Mouse (Mus musculus) C2C12 (cell line): ENCODE results near the gene Kntc1. TPM values are rescaled to one million over a fixed set of nuclear protein-coding genes. Genes with fewer than 3 reads are reported as not detected.

Experiments
- H3K27me3 ChIP-seq: one replicate; pipeline ENCODE4 v1.6.1; 2011; ENCODE audit not compliant: control insufficient read depth, insufficient read depth, insufficient read length
- H3K36me3 ChIP-seq: one replicate; pipeline ENCODE4 v1.6.1; 2011; ENCODE audit not compliant: control insufficient read depth, insufficient read depth
- H3K4me3 ChIP-seq: one replicate; pipeline ENCODE4 v1.5.1; 2011; ENCODE audit warnings: mild to moderate bottlenecking, control low read depth; ENCODE audit not compliant: poor library complexity, insufficient read depth, severe bottlenecking
- H3K79me2 ChIP-seq: one replicate; pipeline ENCODE4 v1.6.1; 2011; ENCODE audit not compliant: control insufficient read depth, insufficient read depth
- H3K79me3 ChIP-seq: one replicate; pipeline ENCODE4 v1.6.1; 2011; ENCODE audit warnings: low read depth, control low read depth
- H3ac ChIP-seq: one replicate; pipeline ENCODE3; 2011; ENCODE audit warnings: low read depth; ENCODE audit not compliant: control insufficient read depth, insufficient read length
- CEBPB ChIP-seq: IDR thresholded peaks from one replicate; pipeline ENCODE4 v1.6.1; 2011; ENCODE audit warnings: low read depth, mild to moderate bottlenecking, control low read depth, moderate library complexity
- CTCF ChIP-seq: IDR thresholded peaks from one replicate; pipeline ENCODE4 v1.5.1; 2011; ENCODE audit not compliant: control insufficient read depth, insufficient read depth, insufficient read length
- FOSL1 ChIP-seq: IDR thresholded peaks from one replicate; pipeline ENCODE4 v1.8.0; 2011; ENCODE audit warnings: mild to moderate bottlenecking, low read length; ENCODE audit not compliant: poor library complexity, insufficient read depth, severe bottlenecking
- MAX ChIP-seq: IDR thresholded peaks from one replicate; pipeline ENCODE4 v1.6.1; 2011; ENCODE audit warnings: mild to moderate bottlenecking, control low read depth
- MYOD1 ChIP-seq: IDR thresholded peaks from one replicate; pipeline ENCODE4 v1.6.1; 2011; ENCODE audit warnings: low read depth; ENCODE audit not compliant: control insufficient read depth, insufficient read length
- MYOG ChIP-seq: IDR thresholded peaks from one replicate; pipeline ENCODE4 v1.6.1; 2011; ENCODE audit not compliant: control insufficient read depth, insufficient read length; ENCODE audit errors: extremely low read depth
- USF1 ChIP-seq: IDR thresholded peaks from one replicate; pipeline ENCODE4 v1.6.1; 2011; ENCODE audit warnings: low read depth, mild to moderate bottlenecking, control low read depth, moderate library complexity
- polyA plus RNA-seq: library from polyadenylated mRNA; unstranded; fragments of >200 nt; fragmentation: generic; extraction: Trizol; gene quantifications from one replicate; pipeline ENCODE4 v1.2.1, GENCODE M21; 2012; ENCODE audit warnings: missing spikeins

The Kntc1 gene
- polyA plus RNA-seq, 1 experiment: 15.1 TPM

- no peak overlapping the region for H3K4me3 ChIP-seq
Observed at GRCm38 (mm10) chr5:123862374-123863350, 113.1 kb downstream of the Kntc1 start.

GRCm38 (mm10) chr5:123863934-123864333 lies 114.4 kb downstream of the Kntc1 start:
- no peak overlapping the region for H3ac ChIP-seq
- H3K4me3 ChIP-seq: no peak overlapping the region
- no peaks in the 10 kb centered on the region for H3K79me3 ChIP-seq
- TF ChIP-seq USF1: no peak
- TF ChIP-seq MAX: no peak
- no peak for TF ChIP-seq MYOD1
- TF ChIP-seq MYOG: no peak
- TF ChIP-seq CEBPB: no peak
- TF ChIP-seq CTCF: no peak
- no peak for TF ChIP-seq FOSL1
- H3K79me2 ChIP-seq: no peaks in the 10 kb centered on the region
- no peaks in the 10 kb centered on the region for H3K36me3 ChIP-seq
- no peaks in the 10 kb centered on the region for H3K27me3 ChIP-seq

More at GRCm38 (mm10) chr5:123862374-123863350, 113.1 kb downstream of the Kntc1 start:
- H3K27me3 ChIP-seq: no peaks in the 10 kb centered on the region
- H3K79me2 ChIP-seq: no peaks in the 10 kb centered on the region
- no peaks in the 10 kb centered on the region for H3K36me3 ChIP-seq
- H3K79me3 ChIP-seq: no peaks in the 10 kb centered on the region
- no peak overlapping the region for H3ac ChIP-seq
- TF ChIP-seq CEBPB (no peak), FOSL1 (no peak), MYOD1 (no peak), CTCF (no peak), MAX (no peak), MYOG (no peak), USF1 (no peak)

- Histone ChIP-seq H3K4me3 (no peak within 1 kb of the TSS), H3K36me3 (no peaks in the 10 kb centered on the region)
- peak; percentile 3 for TF ChIP-seq CEBPB
- no peak for TF ChIP-seq MYOD1
Observed at GRCm38 (mm10) chr5:123865365-123865764, 115.8 kb downstream of the Kntc1 start, which contains the start of gene Hcar2. TSS of gene Hcar2 (minus strand) at chr5:123865499.

GRCm38 (mm10) chr5:123866457-123866856 lies 116.9 kb downstream of the Kntc1 start:
- no peaks in the 10 kb centered on the region for H3K79me2 ChIP-seq
- no peaks in the 10 kb centered on the region for H3K79me3 ChIP-seq
- no peak overlapping the region for H3K4me3 ChIP-seq
- H3K27me3 ChIP-seq: no peaks in the 10 kb centered on the region
- no peak overlapping the region for H3ac ChIP-seq
- no peaks in the 10 kb centered on the region for H3K36me3 ChIP-seq
- no peak for TF ChIP-seq CTCF
- TF ChIP-seq CEBPB: no peak
- TF ChIP-seq MYOG: no peak
- TF ChIP-seq MYOD1: no peak
- no peak for TF ChIP-seq USF1
- TF ChIP-seq MAX: no peak
- TF ChIP-seq FOSL1: no peak

More at GRCm38 (mm10) chr5:123865365-123865764, 115.8 kb downstream of the Kntc1 start, which contains the start of gene Hcar2:
- no peaks in the 10 kb centered on the region for H3K79me3 ChIP-seq
- H3K27me3 ChIP-seq: no peaks in the 10 kb centered on the region
- H3ac ChIP-seq: no peak within 1 kb of the TSS
- no peaks in the 10 kb centered on the region for H3K79me2 ChIP-seq

GRCm38 (mm10) chr5:123869615-123870014 lies 120.1 kb downstream of the Kntc1 start:
- H3K79me2 ChIP-seq: no peaks in the 10 kb centered on the region
- no peaks in the 10 kb centered on the region for H3K36me3 ChIP-seq
- H3K79me3 ChIP-seq: no peaks in the 10 kb centered on the region
- H3ac ChIP-seq: no peak overlapping the region
- TF ChIP-seq CEBPB: no peak
- TF ChIP-seq USF1: no peak
- TF ChIP-seq MYOD1: no peak
- no peak for TF ChIP-seq FOSL1
- no peak for TF ChIP-seq CTCF
- TF ChIP-seq MYOG: no peak
- no peak for TF ChIP-seq MAX
- H3K4me3 ChIP-seq: no peak overlapping the region
- no peaks in the 10 kb centered on the region for H3K27me3 ChIP-seq

Other genes with a start within 250 kb of the Kntc1 start
- gene B3gnt4, start 239.3 kb upstream of the Kntc1 start, polyA plus RNA-seq: 0.33 TPM
- 40.6 TPM for gene Diablo, start 225.5 kb upstream of the Kntc1 start, polyA plus RNA-seq
- gene Gm49027, start 224.2 kb upstream of the Kntc1 start, polyA plus RNA-seq: not detected
- gene Vps33a, start 176.7 kb upstream of the Kntc1 start, polyA plus RNA-seq: 18.4 TPM
- gene Clip1, start 65.1 kb upstream of the Kntc1 start, polyA plus RNA-seq: 12.7 TPM
- 16.7 TPM for gene Zcchc8, start 28.6 kb upstream of the Kntc1 start, polyA plus RNA-seq
- gene Rsrc2, start 302 bp upstream of the Kntc1 start, polyA plus RNA-seq: 16.4 TPM
- not detected for gene Hcar2, start 115.8 kb downstream of the Kntc1 start, polyA plus RNA-seq
- gene Hcar1, start 130.3 kb downstream of the Kntc1 start, polyA plus RNA-seq: 0.02 TPM
- 77.0 TPM for gene Denr, start 157.5 kb downstream of the Kntc1 start, polyA plus RNA-seq
- not detected for gene Gm43518, start 177.7 kb downstream of the Kntc1 start, polyA plus RNA-seq
- gene Ccdc62, start 181.0 kb downstream of the Kntc1 start, polyA plus RNA-seq: 2.5 TPM
- gene Hip1r, start 223.9 kb downstream of the Kntc1 start, polyA plus RNA-seq: 24.3 TPM